Mouse (Mus musculus): ENCODE measurements around the gene Gm17304.

Gm17304 gene

GRCm38 (mm10) chr5:106608798-106609197 lies at the start of gene Gm17304:
TSS of gene Gm17304 (plus strand) at chr5:106609098.
- no peak for DNase-seq

- DNase-seq, result peak; percentile 12
Measured at GRCm38 (mm10) chr5:106560631-106561498, 48.0 kb upstream of the Gm17304 start.

- DNase-seq, result no peak
Measured at GRCm38 (mm10) chr5:106561499-106561822, 47.4 kb upstream of the Gm17304 start.

GRCm38 (mm10) chr5:106566025-106566424 lies 42.9 kb upstream of the Gm17304 start:
- no peak for DNase-seq

GRCm38 (mm10) chr5:106573742-106574559 lies 34.9 kb upstream of the Gm17304 start:
- DNase-seq, result no peak

GRCm38 (mm10) chr5:106574560-106574946 lies 34.3 kb upstream of the Gm17304 start:
- DNase-seq, result peak; percentile 87

- no peak for DNase-seq
Measured at GRCm38 (mm10) chr5:106575098-106575497, 33.8 kb upstream of the Gm17304 start.

- no peak for DNase-seq
Measured at GRCm38 (mm10) chr5:106577237-106577888, 31.5 kb upstream of the Gm17304 start.

- DNase-seq, result no peak
Measured at GRCm38 (mm10) chr5:106580943-106581342, 28.0 kb upstream of the Gm17304 start.

GRCm38 (mm10) chr5:106589006-106589405 lies 19.9 kb upstream of the Gm17304 start:
- DNase-seq, result no peak

GRCm38 (mm10) chr5:106589670-106590069 lies 19.2 kb upstream of the Gm17304 start:
- DNase-seq, result peak; percentile 21

GRCm38 (mm10) chr5:106590686-106591085 lies 18.2 kb upstream of the Gm17304 start:
- DNase-seq, result no peak

GRCm38 (mm10) chr5:106594388-106594787 lies 14.5 kb upstream of the Gm17304 start:
- no peak for DNase-seq

- no peak for DNase-seq
Measured at GRCm38 (mm10) chr5:106597472-106597871, 11.4 kb upstream of the Gm17304 start.

GRCm38 (mm10) chr5:106599482-106599881 lies 9.4 kb upstream of the Gm17304 start:
- DNase-seq, result no peak

GRCm38 (mm10) chr5:106604381-106604780 lies 4.5 kb upstream of the Gm17304 start:
- DNase-seq, result no peak

GRCm38 (mm10) chr5:106605096-106605495 lies 3.8 kb upstream of the Gm17304 start:
- DNase-seq, result no peak

- DNase-seq, result no peak
Measured at GRCm38 (mm10) chr5:106607081-106607480, 1.8 kb upstream of the Gm17304 start.

- no peak for DNase-seq
Measured at GRCm38 (mm10) chr5:106612151-106612550, 3.3 kb downstream of the Gm17304 start.

GRCm38 (mm10) chr5:106614570-106614969 lies 5.7 kb downstream of the Gm17304 start:
- no peak for DNase-seq

GRCm38 (mm10) chr5:106615006-106615405 lies 6.1 kb downstream of the Gm17304 start:
- DNase-seq, result no peak

- no peak for DNase-seq
Measured at GRCm38 (mm10) chr5:106620446-106620845, 11.5 kb downstream of the Gm17304 start.

- DNase-seq, result no peak
Measured at GRCm38 (mm10) chr5:106622193-106622592, 13.3 kb downstream of the Gm17304 start.

All from kidney, postnatal 10 days (tissue).